Mouse (Mus musculus) adrenal gland, postnatal 36 days (tissue): ENCODE measurements around the gene Ppp3ca. TPM values are rescaled to one million over a fixed set of nuclear protein-coding genes. Genes with fewer than 3 reads are reported as not detected.

Experiments
- microRNA-seq: library from miRNA; unstranded; fragments of <30 nt; microRNA quantifications from one replicate; pipeline ENCODE4 v1.2.0, GENCODE M21; 2021
- total RNA-seq, 2 experiments: library from RNA; stranded (reverse); gene quantifications; 2 replicates each; pipeline ENCODE4 v1.2.3; 2021

Gene Ppp3ca
- total RNA-seq, 2 experiments from 2014 or later = 35.1 to 67.2 TPM

Small RNA genes within 50 kb of the gene (microRNA-seq; reads per million reads assigned to microRNA genes)
- gene Gm44327 = not detected
